Comparison of ENCODE assay signal across 9 mouse cellular contexts in genomic region chr11:118443201-118443970, GRCm38 (mm10). TPM values are rescaled to one million over a fixed set of nuclear protein-coding genes. Genes with fewer than 3 reads are reported as not detected.
A peak's percentile ranks its signal among the peaks of the same experiment; 100 is the strongest.
DNase-seq lines count a peak whose midpoint lies in the region; ATAC-seq and TF ChIP-seq lines count a peak whose summit lies in the region.
"Had no signal": no experiment of that assay in that cellular context is flagged by ENCODE, and none has a peak within 500 bp of the region (broad histone marks: within the 10 kb centered on the region; RNA-seq: fewer than 3 reads in every experiment).

No protein-coding gene starts in this region.

- no peak overlapping the region for H3K4me3 ChIP-seq in heart, embryonic 10.5 days
- H3K4me3 ChIP-seq in ES-Bruce4 (ENCODE audit: low read depth, low read length): no peak overlapping the region
- H3K4me3 ChIP-seq in midbrain, embryonic 15.5 days: no peak overlapping the region
- H3K4me3 ChIP-seq: liver, embryonic 15.5 days had no signal

- H3K9ac ChIP-seq in ES-Bruce4 (ENCODE audit: low read depth, poor library complexity, severe bottlenecking): no peak overlapping the region
- H3K9ac ChIP-seq in midbrain, embryonic 15.5 days: no peak overlapping the region
- H3K9ac ChIP-seq: liver, embryonic 15.5 days had no signal

- peak; percentile 95 for TF ChIP-seq CTCF in ES-Bruce4 (IDR thresholded peaks at IDR 0.05; ENCODE audit: low read depth, low read length)

- 0 out of 2 replicates have a peak, but pooled peaks have one; percentile 16 for ATAC-seq in midbrain, embryonic 15.5 days (replicated peaks)

- no peak for TF ChIP-seq POLR2A in ES-Bruce4 (IDR thresholded peaks at IDR 0.05; ENCODE audit: insufficient read depth, low read length)

- no peak overlapping the region for H3K4me2 ChIP-seq in midbrain, embryonic 15.5 days
- H3K4me2 ChIP-seq: liver, embryonic 15.5 days had no signal

- no peak for TF ChIP-seq EP300 in ES-Bruce4 (IDR thresholded peaks at IDR 0.05; ENCODE audit: insufficient read depth, low read depth, low read length)

- H3K27ac ChIP-seq in heart, embryonic 10.5 days: no peak overlapping the region
- no peak overlapping the region for H3K27ac ChIP-seq in ES-Bruce4 (ENCODE audit: insufficient read depth, low read length)
- no peak overlapping the region for H3K27ac ChIP-seq in midbrain, embryonic 15.5 days
- H3K27ac ChIP-seq: liver, embryonic 15.5 days had no signal

- peak; percentile 95 for DNase-seq in heart, adult 11 months
- no peak for DNase-seq in heart, embryonic 10.5 days (ENCODE audit: low spot score)
- DNase-seq in cerebellum, postnatal 36 days: peak; percentile 72 to 75
- peak; percentile 81 to 89 for DNase-seq in heart, postnatal 14 days
- peak; percentile 55 to 86 for DNase-seq in layer of hippocampus, postnatal 25 days (ENCODE audit: extremely low spot score in 1 of 2, low spot score in 1 of 2)
- DNase-seq in thymus, postnatal 25 days: peak; percentile 73

- WGBS in heart, embryonic 10.5 days: 29% methylated on average over 11 of the region's 11 CpGs
- WGBS in midbrain, embryonic 15.5 days: 34% methylated on average over 11 of the region's 11 CpGs

- intact Hi-C loops in heart, postnatal 14 days (cut with DNase I): loop anchor here (1.0 kb wide), 1 partner anchor 20 kb away; no protein-coding TSS in a partner anchor

- H3K9me3 ChIP-seq in heart, embryonic 10.5 days: no peaks in the 10 kb centered on the region
- no peaks in the 10 kb centered on the region for H3K9me3 ChIP-seq in ES-Bruce4 (replicated peaks; ENCODE audit: control insufficient read depth, insufficient read depth, low read length, poor library complexity, severe bottlenecking)
- H3K9me3 ChIP-seq in midbrain, embryonic 15.5 days: no peaks in the 10 kb centered on the region
- H3K9me3 ChIP-seq: liver, embryonic 15.5 days had no signal

- no peaks in the 10 kb centered on the region for H3K36me3 ChIP-seq in heart, embryonic 10.5 days
- H3K36me3 ChIP-seq in ES-Bruce4 (ENCODE audit: control insufficient read depth, insufficient read depth, low read length, poor library complexity, severe bottlenecking): no peaks in the 10 kb centered on the region
- H3K36me3 ChIP-seq in midbrain, embryonic 15.5 days (replicated peaks): no peaks in the 10 kb centered on the region
- H3K36me3 ChIP-seq: liver, embryonic 15.5 days had no signal

- H3K27me3 ChIP-seq in heart, embryonic 10.5 days (ENCODE audit: insufficient read depth, poor library complexity, severe bottlenecking): peaks cover 25% of the 10 kb centered on the region
- H3K27me3 ChIP-seq in ES-Bruce4 (ENCODE audit: control insufficient read depth, insufficient read depth, low read length, poor library complexity, severe bottlenecking): no peaks in the 10 kb centered on the region
- peaks cover 8% of the 10 kb centered on the region; the same call in 1 of the 2 replicates for H3K27me3 ChIP-seq in midbrain, embryonic 15.5 days (replicated peaks)

- peaks cover 31% of the 10 kb centered on the region for H3K4me1 ChIP-seq in heart, embryonic 10.5 days
- no peaks in the 10 kb centered on the region for H3K4me1 ChIP-seq in ES-Bruce4 (ENCODE audit: control insufficient read depth, insufficient read depth, low read length)
- peaks cover 24% of the 10 kb centered on the region for H3K4me1 ChIP-seq in midbrain, embryonic 15.5 days
- H3K4me1 ChIP-seq: liver, embryonic 15.5 days had no signal

RNA-seq across cellular contexts. Expression of gene C1qtnf1, which starts 15.4 kb away (rescaled TPM):
- polyA plus RNA-seq in heart, embryonic 10.5 days (2016; fragmentation: Nextera tagmentation; extraction: Ambion mirVana): 2.7 and 3.3 TPM in 2 replicates
- polyA plus RNA-seq in ES-Bruce4 (2011; ENCODE audit: insufficient read depth, insufficient read length, low read depth, missing spikeins): 2.1 and 2.4 TPM in 2 replicates
- total RNA-seq in heart, postnatal 14 days (2021): 10 to 100 TPM; 33.7 to 39.7 TPM
- 1 to 10 TPM; 2.7 to 3.2 TPM for total RNA-seq in layer of hippocampus, postnatal 25 days (2021)
- 4.2 and 4.3 TPM in 2 replicates for polyA plus RNA-seq in midbrain, embryonic 15.5 days (2015; fragmentation: Nextera tagmentation; extraction: Ambion mirVana)

RNA-seq across cellular contexts. Expression of gene Cant1, which starts 24.5 kb away (rescaled TPM):
- 22.4 and 23.5 TPM in 2 replicates for polyA plus RNA-seq in heart, embryonic 10.5 days (2016; fragmentation: Nextera tagmentation; extraction: Ambion mirVana)
- polyA plus RNA-seq in ES-Bruce4 (2011; ENCODE audit: insufficient read depth, insufficient read length, low read depth, missing spikeins): 15.4 and 16.3 TPM in 2 replicates
- 10 to 100 TPM; 17.9 to 20.9 TPM for total RNA-seq in heart, postnatal 14 days (2021)
- total RNA-seq in layer of hippocampus, postnatal 25 days (2021): 10 to 100 TPM; 38.7 to 39.0 TPM
- 30.6 and 35.1 TPM in 2 replicates for polyA plus RNA-seq in midbrain, embryonic 15.5 days (2015; fragmentation: Nextera tagmentation; extraction: Ambion mirVana)

RNA-seq across cellular contexts. Expression of gene Engase, which starts 33.2 kb away (rescaled TPM):
- 5.1 and 7.8 TPM in 2 replicates for polyA plus RNA-seq in heart, embryonic 10.5 days (2016; fragmentation: Nextera tagmentation; extraction: Ambion mirVana)
- 4.9 and 7.8 TPM in 2 replicates for polyA plus RNA-seq in ES-Bruce4 (2011; ENCODE audit: insufficient read depth, insufficient read length, low read depth, missing spikeins)
- total RNA-seq in heart, postnatal 14 days (2021): 1 to 10 TPM; 5.2 to 8.4 TPM
- total RNA-seq in layer of hippocampus, postnatal 25 days (2021): 10 to 100 TPM; 12.3 to 14.1 TPM
- 6.6 and 8.2 TPM in 2 replicates for polyA plus RNA-seq in midbrain, embryonic 15.5 days (2015; fragmentation: Nextera tagmentation; extraction: Ambion mirVana)

RNA-seq across cellular contexts. Expression of gene Lgals3bp, which starts 41.5 kb away (rescaled TPM):
- 5.1 and 6.2 TPM in 2 replicates for polyA plus RNA-seq in heart, embryonic 10.5 days (2016; fragmentation: Nextera tagmentation; extraction: Ambion mirVana)
- polyA plus RNA-seq in ES-Bruce4 (2011; ENCODE audit: insufficient read depth, insufficient read length, low read depth, missing spikeins): 3.6 and 6.1 TPM in 2 replicates
- total RNA-seq in heart, postnatal 14 days (2021): 10 to 100 TPM; 21.2 to 24.1 TPM
- 10 to 100 TPM; 13.5 to 14.2 TPM for total RNA-seq in layer of hippocampus, postnatal 25 days (2021)
- polyA plus RNA-seq in midbrain, embryonic 15.5 days (2015; fragmentation: Nextera tagmentation; extraction: Ambion mirVana): 5.1 and 6.7 TPM in 2 replicates
